Mouse (Mus musculus): ENCODE measurements around the gene Pbrm1.

Gene Pbrm1

DNA sequence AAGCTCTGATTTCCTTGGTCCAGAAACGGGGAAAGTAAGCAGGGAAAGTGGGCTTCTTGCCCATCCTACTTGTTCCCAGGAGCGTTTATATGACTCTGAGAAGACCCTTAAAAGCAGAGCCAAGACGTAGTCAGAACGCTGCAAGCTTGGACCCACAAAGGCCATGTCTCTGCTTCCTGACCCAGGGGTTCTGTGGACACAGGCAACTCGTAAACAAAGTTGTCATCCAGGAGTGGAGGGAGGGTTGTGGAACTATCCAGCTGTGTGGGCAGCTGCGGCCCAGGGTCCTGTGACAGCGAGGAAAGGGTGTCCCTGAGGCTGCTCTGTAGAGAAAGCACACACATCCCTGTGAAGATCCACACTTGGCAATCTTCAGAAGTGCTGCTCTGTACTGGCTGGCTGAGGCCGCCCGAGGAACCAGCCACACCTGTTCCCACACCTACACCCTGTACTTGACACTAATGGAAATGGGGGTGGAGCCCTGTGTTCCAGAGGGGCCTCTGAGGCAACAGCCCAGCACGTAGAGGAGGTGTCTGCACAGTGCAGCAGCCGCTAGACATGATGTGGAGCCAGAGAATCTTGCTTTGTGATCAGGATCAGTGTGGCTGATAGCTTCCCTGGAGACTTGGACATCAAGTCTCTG, 114.2 kb downstream of the Pbrm1 start:
- no peak for DNase-seq (ENCODE audit: low read depth, low spot score)

DNA sequence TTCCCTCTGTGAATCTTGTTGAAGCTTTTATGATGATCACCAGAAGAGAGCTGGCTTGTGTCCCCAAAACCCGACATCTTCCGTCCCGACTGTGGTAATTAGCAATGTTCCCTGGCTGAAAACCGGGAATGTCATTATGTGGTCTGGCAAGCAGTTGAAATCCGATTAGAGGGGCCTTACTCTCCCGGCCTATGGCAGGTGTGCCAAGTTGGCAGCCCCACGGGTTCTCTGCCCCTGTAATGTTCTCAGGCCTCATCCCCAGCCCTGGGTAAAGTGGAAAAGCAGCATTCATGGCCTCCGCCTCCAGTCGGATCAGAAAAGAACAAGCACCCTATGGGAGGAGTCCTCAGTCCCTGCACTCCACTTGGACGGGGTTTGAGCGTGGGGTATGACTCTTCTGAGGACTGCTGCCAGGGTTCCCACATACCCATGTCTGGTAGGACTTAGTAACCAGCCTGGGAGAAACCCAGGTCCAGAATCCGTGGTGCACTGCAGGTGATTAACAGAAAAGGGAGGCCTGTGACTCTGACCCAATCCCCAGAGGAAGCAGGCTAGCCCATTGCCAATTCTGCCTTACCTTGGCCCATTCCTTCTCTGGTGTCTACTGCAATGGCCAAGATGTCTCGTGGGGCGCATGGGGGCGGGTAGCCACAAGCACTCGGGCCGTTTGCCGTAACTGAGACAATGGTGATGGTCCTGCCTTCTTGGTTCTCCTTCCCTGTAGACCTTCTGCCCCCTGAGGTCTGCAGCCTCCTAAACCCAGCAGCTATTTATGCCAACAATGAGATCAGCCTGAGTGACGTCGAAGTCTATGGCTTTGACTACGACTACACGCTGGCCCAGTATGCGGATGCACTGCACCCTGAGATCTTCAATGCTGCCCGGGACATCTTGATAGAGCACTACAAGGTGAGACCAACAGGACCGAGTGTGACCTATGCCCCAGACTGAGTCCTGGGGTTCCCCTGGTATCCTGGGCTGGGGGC, 115.4 kb downstream of the Pbrm1 start:
- no peak for DNase-seq (ENCODE audit: low read depth, low spot score)

DNA sequence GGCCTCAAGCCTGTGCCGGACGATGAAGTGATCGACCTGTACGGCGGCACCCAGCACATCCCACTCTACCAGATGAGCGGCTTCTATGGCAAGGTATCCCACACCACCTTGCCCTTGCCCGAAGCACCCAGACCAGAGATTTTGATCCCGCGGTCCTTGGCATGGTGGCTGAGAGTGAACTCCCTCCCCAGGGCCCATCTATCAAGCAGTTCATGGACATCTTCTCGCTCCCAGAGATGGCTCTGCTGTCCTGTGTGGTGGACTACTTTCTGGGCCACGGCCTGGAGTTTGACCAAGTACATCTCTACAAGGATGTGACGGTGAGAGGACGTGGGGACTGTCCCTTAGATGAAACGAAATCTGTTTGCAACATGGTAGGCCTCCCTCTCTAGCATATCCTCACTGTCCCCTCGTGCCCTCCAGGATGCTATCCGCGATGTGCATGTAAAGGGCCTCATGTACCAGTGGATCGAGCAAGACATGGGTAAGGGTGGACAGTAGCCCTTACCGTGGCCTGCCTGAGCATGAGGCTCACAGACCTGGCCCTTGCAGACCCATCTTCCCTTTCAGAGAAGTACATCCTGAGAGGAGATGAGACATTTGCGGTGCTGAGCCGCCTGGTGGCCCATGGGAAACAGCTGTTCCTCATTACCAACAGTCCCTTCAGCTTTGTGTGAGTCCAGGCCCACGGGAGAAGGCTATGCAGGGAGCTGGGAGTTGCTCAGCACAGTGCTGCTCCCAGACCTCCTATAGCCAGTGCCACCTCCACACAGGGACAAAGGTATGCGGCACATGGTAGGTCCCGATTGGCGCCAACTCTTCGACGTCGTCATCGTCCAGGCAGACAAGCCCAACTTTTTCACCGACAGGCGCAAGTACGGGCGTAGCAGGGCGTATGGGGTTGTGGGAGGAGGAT, 116.8 kb downstream of the Pbrm1 start:
- DNase-seq (ENCODE audit: low read depth, low spot score), result no peak

DNA sequence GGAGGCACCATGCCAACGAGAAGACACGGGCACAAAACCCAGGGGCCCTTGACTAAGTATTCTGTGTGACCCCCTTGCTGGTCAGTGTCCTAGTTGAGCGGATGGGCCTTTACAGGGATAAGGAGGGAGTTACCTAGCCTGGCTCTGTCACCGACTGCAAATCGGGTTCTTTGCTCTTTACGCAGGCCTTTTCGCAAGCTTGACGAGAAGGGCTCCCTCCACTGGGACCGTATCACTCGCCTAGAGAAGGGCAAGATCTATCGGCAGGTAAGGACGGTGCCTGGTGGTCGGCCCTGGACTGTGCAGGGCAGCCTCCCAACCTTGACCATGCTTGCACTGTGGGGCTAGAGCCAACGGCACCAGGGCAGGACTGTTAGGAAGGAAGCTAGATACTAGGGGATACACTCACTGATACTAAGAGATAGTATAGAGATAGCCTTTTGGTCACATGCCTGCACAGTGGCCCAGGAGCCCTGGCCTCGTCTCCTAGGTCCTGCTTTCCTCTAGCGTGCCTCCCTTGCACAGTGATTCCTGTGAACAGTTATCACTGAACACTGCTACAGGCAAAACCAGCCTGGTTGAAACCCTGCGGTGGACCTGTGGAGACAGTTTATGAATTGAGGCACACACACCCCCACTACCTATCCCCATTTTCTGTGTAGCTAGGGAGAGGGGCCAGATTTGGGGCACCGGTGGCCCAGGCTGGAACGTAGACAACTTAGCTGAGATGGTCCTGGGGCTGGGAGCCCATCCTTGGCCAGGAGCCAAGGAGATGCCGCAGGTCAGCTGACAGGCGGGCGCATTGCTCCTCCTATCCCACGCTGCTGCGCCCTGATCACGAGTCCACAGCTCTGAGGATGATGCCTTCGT, 117.7 kb downstream of the Pbrm1 start:
- no peak for DNase-seq (ENCODE audit: low read depth, low spot score)

DNA sequence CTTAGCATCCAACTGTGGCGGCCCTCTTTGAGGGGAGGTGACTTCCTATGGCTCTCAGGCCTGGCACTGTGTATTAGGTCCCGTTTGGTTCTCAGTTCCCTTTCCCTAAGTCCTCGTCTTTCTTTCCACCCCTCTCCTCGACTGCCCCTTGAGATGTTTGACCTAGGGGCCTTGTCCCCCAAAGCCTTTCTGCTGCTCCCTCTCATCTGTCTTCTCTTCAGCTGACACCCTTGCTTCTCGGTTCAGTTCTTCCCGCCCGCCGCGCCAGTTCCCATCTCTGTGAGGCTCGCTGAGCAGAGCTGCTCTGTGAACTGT, 118.3 kb downstream of the Pbrm1 start:
- DNase-seq (ENCODE audit: low read depth, low spot score), result no peak

DNA sequence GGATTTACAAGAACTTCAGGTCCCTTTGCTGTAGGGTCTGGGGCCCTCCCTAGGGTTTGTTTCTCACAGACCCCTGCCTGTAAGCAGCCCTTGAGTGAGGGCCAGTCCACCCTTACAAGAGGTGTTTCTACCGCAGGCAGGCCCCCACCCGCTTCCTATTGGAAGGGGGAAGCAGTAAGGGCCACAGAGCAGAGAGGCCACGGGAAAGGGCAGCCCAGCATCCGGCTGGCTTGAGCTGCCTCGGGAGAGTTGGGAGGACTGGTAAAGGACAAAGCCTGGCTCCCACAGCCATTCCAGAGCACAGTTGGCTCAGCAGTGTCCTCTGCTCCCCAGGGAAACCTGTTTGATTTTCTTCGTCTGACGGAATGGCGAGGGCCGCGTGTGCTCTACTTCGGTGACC, 118.9 kb downstream of the Pbrm1 start:
- no peak for DNase-seq (ENCODE audit: low read depth, low spot score)

DNA sequence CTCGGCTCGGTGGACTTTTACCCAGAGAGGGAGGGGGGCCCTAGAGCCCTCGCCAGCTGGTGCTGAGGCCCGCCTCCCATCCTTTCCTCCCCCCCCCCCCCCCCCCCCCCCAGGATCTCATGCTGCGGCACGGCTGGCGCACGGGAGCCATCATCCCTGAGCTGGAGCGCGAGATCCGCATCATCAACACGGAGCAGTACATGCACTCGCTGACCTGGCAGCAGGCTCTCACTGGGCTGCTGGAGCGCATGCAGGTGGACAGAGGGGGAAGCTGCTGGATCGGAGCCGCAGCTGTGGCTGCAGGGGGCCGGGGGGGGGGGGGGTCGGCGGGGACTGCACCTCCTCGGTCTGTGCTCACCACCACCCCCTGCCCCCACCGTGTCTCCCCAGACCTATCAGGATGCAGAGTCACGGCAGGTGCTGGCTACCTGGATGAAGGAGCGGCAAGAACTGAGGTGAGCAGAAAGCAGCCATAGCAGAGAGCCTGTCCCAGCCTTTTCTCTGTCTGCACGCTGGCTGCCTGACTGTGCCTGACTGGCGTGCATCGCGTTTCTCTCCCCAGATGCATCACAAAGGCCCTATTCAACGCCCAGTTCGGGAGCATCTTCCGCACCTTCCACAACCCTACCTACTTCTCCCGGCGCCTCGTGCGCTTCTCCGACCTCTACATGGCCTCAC, 119.4 kb downstream of the Pbrm1 start:
- no peak for DNase-seq (ENCODE audit: low read depth, low spot score)

DNA sequence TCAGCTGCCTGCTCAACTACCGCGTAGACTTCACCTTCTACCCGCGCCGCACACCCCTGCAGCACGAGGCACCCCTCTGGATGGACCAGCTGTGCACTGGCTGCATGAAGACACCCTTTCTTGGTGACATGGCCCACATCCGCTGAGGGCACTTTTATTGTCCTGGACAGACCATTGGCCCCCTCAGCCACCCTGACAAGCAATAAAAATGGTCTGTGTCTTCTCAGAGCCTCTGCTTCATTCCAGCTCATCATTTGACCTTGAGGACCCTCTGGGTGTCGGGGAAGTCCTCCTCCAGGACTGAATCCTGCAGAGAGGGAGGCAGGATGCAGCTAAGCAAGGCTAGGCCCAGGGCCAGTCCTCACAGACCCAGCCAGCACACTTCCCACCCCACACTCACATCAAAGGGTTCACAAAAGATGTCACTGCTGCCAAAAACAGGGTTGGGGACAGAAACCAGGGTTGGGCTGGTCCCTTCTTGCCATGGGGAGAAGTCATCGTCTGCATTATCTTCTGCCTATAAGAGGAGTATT, 120.0 kb downstream of the Pbrm1 start:
- no peak for DNase-seq (ENCODE audit: low read depth, low spot score)

DNA sequence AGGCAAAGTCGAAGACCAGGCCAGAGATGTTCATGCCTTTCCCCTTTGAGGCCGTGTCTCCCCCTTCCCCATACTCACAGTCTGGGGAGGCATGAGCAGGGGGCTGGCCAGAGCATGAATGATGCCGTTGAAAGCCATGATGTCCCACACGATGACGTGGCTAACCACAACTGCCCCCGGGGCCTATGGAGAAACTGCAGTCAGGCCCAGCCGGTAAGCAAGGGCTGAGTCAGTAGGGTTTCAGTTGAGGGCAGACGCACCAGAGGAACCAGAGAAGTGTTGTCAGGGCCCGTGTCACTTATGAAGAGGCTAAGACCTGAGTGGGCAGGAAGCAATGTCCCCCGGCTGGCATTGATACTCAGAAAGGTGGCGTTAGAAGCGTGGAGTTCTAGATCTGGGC, 120.7 kb downstream of the Pbrm1 start:
- no peak for DNase-seq (ENCODE audit: low read depth, low spot score)

DNA sequence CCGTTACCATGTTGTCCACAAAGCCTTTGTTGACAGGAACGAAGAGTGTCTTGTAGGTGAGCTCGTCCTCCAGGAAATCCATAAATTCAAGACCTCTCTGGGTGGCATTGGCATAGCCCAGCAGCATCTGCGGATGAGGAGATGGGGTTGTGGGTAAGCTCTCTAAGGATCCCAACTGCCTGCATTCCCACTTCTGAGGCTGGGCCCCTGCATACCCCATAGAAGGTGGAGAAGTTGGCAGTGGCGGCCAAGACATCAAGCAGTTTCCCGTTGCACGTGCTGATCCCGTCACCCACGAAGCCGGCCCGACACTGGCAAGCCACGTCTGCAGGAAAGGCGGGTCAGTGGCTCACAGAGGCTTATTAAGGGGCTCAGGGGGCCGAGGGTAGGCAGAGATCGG, 121.2 kb downstream of the Pbrm1 start:
- no peak for DNase-seq (ENCODE audit: low read depth, low spot score)

DNA sequence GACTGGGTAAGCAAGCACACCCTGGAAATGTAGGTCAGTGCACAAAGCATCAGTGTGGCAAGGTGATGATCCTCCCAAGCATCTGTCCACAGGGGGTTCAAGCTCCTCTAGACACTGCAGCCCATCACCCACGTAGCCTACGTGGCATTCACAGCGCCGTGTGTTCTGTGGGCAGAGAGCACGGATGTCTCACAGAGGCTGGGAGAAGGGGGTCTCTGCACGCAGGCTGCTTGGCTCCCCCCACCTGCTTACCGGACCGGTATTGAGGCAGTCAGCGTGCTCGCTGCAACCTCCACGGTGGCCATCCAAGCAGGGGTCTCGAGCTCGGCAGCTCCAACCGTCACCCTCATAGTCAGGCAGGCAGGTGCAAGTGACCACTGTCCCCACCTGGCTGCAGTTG, 122.1 kb downstream of the Pbrm1 start:
- no peak for DNase-seq (ENCODE audit: low read depth, low spot score)

DNA sequence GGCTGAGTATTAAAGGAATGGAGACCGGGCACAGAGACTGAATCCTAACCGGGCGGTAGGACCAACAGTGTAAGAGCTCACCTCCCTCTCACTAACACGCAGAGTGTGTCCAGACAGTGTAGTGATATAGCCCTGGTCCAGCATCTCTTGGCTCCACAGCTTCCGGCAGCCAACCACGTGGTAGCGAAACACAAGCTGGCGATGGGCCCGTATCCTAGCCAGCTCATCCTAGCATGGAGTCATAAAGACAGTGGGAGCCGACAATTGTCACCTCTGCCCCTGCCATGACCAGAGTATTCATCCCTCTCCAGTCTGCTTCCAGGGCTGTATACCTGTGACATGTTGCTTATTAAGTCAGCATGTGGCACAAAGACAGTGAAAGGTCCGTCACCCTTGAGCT, 126.8 kb downstream of the Pbrm1 start:
- DNase-seq (ENCODE audit: low read depth, low spot score), result no peak

DNA sequence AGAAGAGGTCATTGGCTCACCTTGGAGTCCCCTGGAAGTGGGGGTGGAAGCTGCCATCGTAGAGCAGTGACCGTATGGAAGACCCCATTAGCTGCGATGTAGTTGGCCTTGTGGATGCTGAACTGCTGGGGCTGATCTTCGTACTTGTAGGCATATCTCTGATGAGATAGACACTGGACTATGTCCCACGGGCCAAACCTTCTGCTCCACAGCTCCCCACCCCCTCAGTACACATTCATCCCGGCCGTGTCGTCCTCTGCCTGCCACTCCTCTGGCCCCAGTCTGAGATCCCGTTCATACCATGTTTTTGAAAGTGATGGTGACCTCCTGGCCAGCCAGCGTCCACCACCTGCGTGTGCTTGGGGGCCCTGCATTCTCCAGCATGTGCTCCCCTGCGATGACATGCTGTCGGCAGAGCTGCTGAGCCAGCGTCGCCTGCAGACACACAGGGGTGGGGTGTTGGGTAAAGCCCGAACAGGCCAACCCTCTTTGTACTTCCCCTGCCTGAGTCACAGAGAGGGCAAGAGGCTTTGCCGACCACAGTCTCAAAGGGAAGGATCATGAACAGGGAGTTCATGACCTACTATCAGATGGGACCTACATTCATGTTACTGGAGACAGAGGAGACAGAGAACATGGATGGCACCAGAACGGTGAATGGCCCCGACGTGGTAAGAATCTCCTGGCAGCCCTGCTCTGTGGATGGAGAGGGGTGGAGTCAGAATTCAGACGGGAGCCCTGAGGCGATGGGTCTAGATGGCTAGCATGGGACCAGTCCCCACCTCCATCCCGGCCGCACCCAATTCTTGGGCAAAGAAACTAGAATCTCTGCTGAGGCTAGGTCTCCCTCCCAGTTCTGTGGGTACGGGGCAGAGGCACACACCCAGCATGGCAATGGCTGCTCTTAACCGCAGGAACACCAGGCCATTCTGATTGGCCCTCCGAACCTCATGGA, 141.5 kb downstream of the Pbrm1 start:
- peak; percentile 39 for DNase-seq (ENCODE audit: low read depth, low spot score)

DNA sequence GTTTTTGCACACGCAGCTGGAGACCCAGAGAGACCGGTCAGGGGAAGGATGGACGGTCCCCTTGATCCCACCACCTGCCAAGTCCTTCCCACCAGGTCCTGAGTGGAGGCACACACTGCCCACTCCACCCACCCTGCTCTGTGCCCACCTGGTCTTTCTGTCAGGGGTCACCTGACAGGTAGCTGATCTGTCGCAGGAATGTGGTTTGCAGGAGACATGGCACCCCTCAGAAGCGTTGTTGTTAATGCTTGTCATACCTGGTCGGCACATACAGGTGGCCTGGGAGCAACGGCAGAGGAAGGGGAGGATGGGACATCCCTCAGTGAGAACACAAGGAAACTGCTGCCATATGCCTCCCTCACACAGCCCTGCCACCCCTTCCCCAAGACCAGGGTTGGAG, 142.3 kb downstream of the Pbrm1 start:
- no peak for DNase-seq (ENCODE audit: low read depth, low spot score)

DNA sequence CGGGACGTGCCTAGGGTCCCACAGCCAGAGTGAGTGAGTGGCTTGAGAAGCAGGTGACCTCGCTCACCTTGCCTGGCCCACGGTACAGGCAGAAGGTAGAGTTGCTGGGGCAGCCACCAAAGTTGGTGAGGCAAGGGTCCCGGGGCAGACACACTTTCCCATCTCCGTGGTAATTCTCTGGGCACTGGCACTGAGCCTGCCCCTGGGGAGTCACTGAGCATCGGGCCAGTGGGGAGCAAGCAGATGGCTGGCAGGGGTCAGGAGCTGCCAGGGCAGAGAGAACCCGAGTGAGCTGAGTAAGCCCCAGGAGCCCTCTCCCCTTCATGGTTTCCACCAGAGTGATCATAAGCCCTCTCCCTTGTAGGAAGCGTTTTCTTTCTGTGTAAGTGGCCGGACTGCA, 142.7 kb downstream of the Pbrm1 start:
- no peak for DNase-seq (ENCODE audit: low read depth, low spot score)

DNA sequence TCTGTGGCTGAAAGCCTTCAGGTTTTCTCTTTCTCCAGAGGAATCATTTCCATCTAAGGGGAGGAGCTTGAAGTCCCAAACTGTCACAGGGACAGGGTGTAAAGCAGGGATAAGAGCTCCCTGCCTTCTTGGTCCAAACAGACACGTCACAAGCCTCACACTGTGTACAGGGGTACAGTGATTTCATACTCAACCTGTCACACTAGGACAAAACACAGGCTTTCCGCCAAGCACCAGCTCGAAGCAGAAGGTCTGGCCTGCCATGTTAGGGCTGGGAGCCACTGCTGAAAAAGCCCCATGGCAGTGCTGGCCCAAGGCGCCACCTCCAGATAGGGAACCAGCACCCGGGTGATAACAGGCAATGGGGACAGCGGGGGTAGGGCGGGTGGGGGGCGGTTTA, 145.1 kb downstream of the Pbrm1 start:
- DNase-seq (ENCODE audit: low read depth, low spot score), result no peak

DNA sequence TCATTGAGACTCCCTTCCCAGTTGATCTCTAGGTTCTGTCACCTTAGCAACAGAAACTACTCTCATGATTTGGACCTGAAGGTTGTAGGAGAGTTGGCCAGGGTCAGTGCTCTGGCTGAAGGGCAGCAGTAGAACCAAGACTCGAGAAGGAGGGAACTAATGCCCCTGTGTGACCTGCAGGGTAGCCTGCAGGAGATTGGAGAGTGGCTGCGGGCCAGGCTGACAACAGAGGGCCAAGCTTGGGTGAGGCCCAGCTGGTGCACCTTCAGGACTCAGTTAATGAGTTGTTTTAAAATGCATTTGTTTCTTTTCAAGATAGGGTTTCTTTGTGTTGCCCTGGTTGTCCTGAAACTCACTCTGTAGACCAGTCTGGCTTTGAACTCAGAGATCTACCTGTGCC, 146.1 kb downstream of the Pbrm1 start:
- DNase-seq (ENCODE audit: low read depth, low spot score), result no peak

DNA sequence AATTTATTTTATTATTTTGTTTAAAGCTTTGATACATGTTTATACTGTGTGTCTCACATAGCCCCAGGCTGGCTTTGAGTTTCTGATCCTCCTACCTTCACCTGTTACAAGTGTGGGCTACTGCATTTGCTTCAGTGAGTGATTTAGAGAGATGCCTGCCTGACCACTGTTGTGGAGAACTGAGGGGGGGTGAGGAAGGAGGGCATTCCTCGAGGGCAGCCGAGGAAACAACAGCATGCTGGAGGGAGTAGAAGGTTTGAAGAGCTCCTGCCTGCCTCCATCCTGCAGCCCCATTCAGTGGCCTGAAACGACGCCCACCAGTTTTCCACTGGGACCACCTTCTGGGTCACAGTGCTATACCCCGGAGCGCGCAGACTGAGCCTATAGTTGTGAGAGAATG, 146.5 kb downstream of the Pbrm1 start:
- DNase-seq (ENCODE audit: low read depth, low spot score), result no peak

DNA sequence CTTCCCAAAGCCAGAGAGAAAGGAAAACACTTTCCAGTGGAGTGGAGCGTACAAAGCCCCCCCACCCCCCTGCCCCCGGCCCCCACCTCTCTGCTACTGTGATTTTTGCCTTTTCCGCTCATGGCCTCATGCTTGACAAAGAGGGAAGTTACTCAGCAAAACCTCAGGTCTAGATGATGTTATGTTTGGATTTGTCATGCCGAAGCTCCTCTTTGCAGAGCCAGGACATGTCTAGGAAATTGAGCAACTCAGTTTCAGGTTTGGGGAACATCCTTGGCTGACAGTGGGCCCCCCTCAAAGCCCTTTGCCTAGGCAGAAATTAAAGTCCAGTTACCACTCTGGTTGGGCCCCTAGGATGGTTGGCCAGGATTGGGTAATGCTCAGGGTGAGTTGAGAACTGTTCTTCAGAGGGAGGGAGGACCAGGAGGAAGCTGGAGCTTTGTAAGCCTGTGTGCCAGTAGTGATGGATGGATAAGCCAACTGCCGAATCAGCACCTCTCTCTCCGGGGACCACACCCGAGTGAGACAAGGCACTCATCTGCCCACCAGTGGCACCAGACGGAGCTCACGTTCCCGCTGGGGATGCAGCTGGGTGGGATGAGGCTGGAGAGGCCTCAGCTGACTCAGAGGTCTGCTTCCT, 147.2 kb downstream of the Pbrm1 start:
- no peak for DNase-seq (ENCODE audit: low read depth, low spot score)

Measured in CD4-positive, CD25-positive, alpha-beta regulatory T cell, adult 2 months (primary cell).